Mouse (Mus musculus) forebrain, embryonic 16.5 days (tissue): ENCODE data around the gene Hmbs. TPM values are rescaled to one million over a fixed set of nuclear protein-coding genes. Genes with fewer than 3 reads are reported as not detected.
"Not testable (repeated sequence)": the region's sequence is repeated elsewhere in the genome, so short reads cannot be mapped to it uniquely, and the experiment has no call there.

Experiments
- ATAC-seq: fragments of 200-750 bp; cut with Nextera tagmentation; 2 replicates; pipeline ENCODE4 v1.8.0; 2017; ENCODE audit warnings: mild to moderate bottlenecking, moderate library complexity
- H3K27ac ChIP-seq: fragments of 300-500 bp; sonication (generic); 2 replicates; pipeline ENCODE4 v1.5.1; 2014; ENCODE audit warnings: low read length, control low read depth
- H3K27me3 ChIP-seq: fragments of 300-500 bp; sonication (generic); replicated peaks from 2 replicates; pipeline ENCODE4 v1.6.1; 2014; ENCODE audit warnings: low read length; ENCODE audit not compliant: control insufficient read depth, insufficient read depth
- H3K36me3 ChIP-seq: fragments of 300-500 bp; sonication (generic); 2 replicates; pipeline ENCODE4 v1.6.1; 2014; ENCODE audit not compliant: control insufficient read depth, insufficient read depth
- H3K4me1 ChIP-seq: fragments of 300-500 bp; sonication (generic); replicated peaks from 2 replicates; pipeline ENCODE4 v1.6.1; 2014; ENCODE audit warnings: low read length; ENCODE audit not compliant: control insufficient read depth, insufficient read depth
- H3K4me2 ChIP-seq: fragments of 300-500 bp; sonication (generic); 2 replicates; pipeline ENCODE4 v1.6.1; 2014; ENCODE audit warnings: mild to moderate bottlenecking, low read length, control low read depth
- H3K4me3 ChIP-seq: fragments of 300-500 bp; sonication (generic); replicated peaks from 2 replicates; pipeline ENCODE4 v1.5.1; 2014; ENCODE audit warnings: mild to moderate bottlenecking, low read length, control low read depth
- H3K9ac ChIP-seq: fragments of 300-500 bp; sonication (generic); replicated peaks from 2 replicates; pipeline ENCODE4 v1.6.1; 2014; ENCODE audit warnings: low read depth, low read length, control low read depth
- H3K9me3 ChIP-seq: fragments of 300-500 bp; sonication (generic); 2 replicates; pipeline ENCODE4 v1.6.1; 2016; ENCODE audit warnings: low read length; ENCODE audit not compliant: control insufficient read depth
- WGBS: fragments of 180-500 bp; shearing (Covaris S2); extraction: QIAGEN DNeasy Blood & Tissue Kit; methylation state at CpG from one replicate; pipeline ENCODE4 v1.1.7; 2014; 5-methylcytosine and 5-hydroxymethylcytosine counted together
- polyA plus RNA-seq: library from polyadenylated mRNA; unstranded; fragments of >200 nt; fragmentation: Nextera tagmentation; extraction: Ambion mirVana; gene quantifications from 2 replicates; pipeline ENCODE4 v1.2.1, GENCODE M21; 2015

The Hmbs gene
- polyA plus RNA-seq, 1 experiment from 2014 or later = 64.3 TPM

DNA sequence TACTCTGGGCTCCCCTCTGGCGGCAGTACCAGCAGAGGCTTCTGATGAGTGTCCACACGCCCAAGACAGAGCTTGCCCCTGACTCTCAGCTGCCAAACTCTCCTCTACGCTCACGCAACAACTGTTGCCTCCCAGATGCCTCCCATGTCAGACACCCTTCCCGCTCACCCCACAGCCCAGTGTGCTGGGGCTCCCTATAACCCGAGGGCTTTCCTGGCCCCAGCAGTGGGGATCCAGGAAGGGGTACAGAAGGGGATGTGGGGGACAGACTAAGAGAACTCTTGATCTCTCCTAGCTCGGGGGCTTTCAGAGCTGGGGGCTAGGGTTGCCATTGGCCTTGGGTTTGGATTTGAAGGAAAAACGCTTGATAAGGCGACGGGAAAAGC, 33.3 kb downstream of the Hmbs start:
- H3K9me3 ChIP-seq = no peaks in the 10 kb centered on the region
- no peak overlapping the region for H3K9ac ChIP-seq
- no peaks in the 10 kb centered on the region for H3K27me3 ChIP-seq
- 0 out of 2 replicates have a peak, but pooled peaks cover 5% of the 10 kb centered on the region for H3K4me1 ChIP-seq
- no peak overlapping the region for H3K4me2 ChIP-seq
- no peak for ATAC-seq
- no peaks in the 10 kb centered on the region; the same call in 1 of the 2 replicates for H3K36me3 ChIP-seq
- H3K27ac ChIP-seq = no peak overlapping the region
- no peak overlapping the region for H3K4me3 ChIP-seq
- WGBS = 32% methylated on average over 10 of the region's 10 CpGs

DNA sequence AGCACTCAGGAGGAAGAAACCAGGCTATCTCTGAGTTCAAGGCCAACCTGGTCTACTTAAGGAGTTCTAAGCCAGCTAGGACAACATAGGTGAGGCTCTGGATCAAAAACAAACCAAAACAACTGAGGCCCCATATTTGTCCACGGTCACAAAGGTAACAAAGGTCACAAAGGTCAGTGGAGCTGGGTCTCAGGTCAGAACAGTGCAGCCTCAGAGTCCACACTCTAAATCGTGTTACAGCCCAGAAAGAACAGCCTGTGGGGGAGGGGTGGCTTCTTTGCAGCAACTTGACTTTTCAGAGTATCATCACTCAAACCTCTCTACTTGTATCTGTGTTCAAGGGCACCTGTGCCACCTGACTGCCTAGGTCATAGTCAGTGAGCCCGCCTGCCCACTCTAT, 34.3 kb downstream of the Hmbs start:
- ATAC-seq = no peak
- Histone ChIP-seq H3K9me3 (no peaks in the 10 kb centered on the region), H3K27me3 (no peaks in the 10 kb centered on the region), H3K4me3 (no peak overlapping the region), H3K27ac (no peak overlapping the region), H3K36me3 (no peaks in the 10 kb centered on the region; the same call in 1 of the 2 replicates), H3K9ac (no peak overlapping the region), H3K4me2 (no peak overlapping the region), H3K4me1 (peaks cover 7% of the 10 kb centered on the region)
- 67% methylated on average over 3 of the region's 3 CpGs for WGBS

DNA sequence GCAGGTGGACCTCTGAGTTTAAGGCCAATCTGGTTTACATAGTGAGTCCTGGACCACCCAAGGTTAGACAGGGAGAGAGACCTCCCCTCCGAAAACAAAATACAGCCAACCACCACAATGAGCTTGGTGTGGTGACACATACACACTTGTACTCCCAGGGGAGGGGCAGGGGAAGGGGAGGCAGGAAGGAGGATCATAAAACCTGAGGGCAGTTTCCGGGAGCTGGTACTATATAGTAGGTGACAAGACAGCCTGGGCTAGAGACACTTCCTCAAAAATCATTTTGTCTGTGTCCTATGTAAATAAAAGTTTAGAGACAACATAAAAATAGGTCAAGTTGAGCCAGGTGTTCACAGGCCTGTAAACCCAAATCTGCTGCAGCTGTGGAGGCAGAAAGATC, 36.8 kb downstream of the Hmbs start:
- Histone ChIP-seq H3K4me3 (no peak overlapping the region), H3K27me3 (no peaks in the 10 kb centered on the region), H3K9ac (no peak overlapping the region)

DNA sequence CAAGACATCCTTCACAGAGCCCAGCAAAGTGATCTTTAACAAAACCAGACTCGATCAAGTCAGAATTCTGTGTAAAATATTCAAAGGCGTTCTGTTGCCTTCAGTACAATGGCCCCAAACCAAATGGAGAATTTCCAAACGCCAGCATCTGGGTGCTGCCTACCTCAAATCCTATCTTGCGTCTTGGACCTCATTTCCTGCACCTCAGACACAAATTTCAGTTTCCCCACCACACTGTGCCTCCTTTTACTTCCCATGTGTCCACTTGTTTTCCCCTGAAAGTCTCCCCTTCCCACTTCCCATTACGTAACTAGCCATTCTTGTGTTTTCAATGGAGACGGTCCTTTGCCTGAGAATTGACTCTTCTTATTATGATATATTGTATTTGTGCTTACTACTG, 37.5 kb downstream of the Hmbs start:
- 88% methylated on average over 6 of the region's 6 CpGs for WGBS
- Histone ChIP-seq H3K36me3 (peaks cover 2% of the 10 kb centered on the region; the same call in 1 of the 2 replicates), H3K9ac (no peak overlapping the region), H3K9me3 (no peaks in the 10 kb centered on the region), H3K4me2 (no peak overlapping the region), H3K27ac (no peak overlapping the region), H3K4me3 (no peak overlapping the region), H3K27me3 (no peaks in the 10 kb centered on the region), H3K4me1 (peaks cover 13% of the 10 kb centered on the region)
- ATAC-seq = no peak

More for the DNA sequence above, 36.8 kb downstream of the Hmbs start:
- Histone ChIP-seq H3K9me3 (no peaks in the 10 kb centered on the region), H3K4me1 (peaks cover 13% of the 10 kb centered on the region), H3K4me2 (no peak overlapping the region), H3K27ac (no peak overlapping the region), H3K36me3 (0 out of 2 replicates have a peak, but pooled peaks cover 2% of the 10 kb centered on the region)
- ATAC-seq = no peak
- 92% methylated on average over 2 of the region's 2 CpGs for WGBS

DNA sequence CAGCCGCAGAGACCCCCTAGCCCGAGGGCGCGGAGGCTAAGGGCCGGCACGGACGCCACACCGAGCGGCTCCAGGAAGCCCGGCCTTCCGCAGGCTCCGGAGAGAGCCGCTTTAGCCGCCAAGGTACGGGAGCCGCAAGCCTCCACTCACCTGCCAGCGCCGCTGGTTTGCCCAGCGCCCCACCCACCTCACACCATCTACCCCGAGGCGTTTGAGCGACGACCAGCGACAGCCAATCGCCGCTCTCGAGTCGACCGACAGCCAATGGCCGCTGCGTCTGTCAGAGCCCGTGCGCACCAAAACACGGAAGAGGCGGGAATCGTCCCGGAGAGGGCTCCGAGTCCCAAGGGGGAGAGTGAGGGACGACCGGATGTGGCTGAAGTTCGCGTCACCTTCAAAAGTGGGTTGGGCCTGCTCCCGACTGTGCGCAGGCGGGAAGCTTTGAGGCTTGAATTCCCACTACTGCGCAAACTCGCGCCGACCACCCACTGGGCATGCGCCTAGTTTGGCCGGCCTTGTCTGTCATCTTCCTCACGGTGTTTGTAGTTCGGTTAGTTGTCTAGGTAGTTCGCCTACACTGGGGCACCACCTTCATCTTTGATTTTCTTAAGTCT, 38.5 kb downstream of the Hmbs start, which contains the start of gene Hinfp:
Hinfp (minus strand) TSS at position 206 of the 614 bp plus-strand sequence.
- peak; percentile 99 for ATAC-seq
- Histone ChIP-seq H3K4me2 (peak within 1 kb of the TSS; percentile 86), H3K9me3 (no peaks in the 10 kb centered on the region), H3K4me3 (peak within 1 kb of the TSS; percentile 94), H3K27ac (peak within 1 kb of the TSS; percentile 60), H3K9ac (peak within 1 kb of the TSS; percentile 84), H3K4me1 (peaks cover 13% of the 10 kb centered on the region), H3K36me3 (peaks cover 6% of the 10 kb centered on the region), H3K27me3 (no peaks in the 10 kb centered on the region)
- under 1% methylated on average over 54 of the region's 54 CpGs for WGBS

DNA sequence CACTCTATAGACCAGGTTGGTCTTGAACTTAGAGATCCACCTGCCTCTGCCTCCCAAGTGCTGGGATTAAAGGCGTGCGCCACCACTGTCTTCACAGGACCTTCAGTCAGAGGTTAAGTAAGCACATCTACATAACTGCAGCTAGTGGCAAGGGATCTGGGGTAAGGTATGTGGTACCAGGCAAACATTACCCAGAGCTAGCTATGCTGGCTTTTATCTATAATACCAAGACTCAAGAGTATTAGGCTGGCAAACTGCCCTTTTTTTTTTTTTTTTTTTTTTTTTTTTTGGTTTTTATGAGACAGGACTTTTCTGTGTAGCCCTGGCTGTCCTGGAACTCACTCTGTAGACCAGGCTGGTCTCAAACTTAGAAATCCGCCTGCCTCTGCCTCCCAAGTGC, 44.0 kb downstream of the Hmbs start:
- H3K9me3 ChIP-seq, H3K4me2 ChIP-seq, H3K27me3 ChIP-seq, H3K4me3 ChIP-seq, ATAC-seq, H3K9ac ChIP-seq, H3K27ac ChIP-seq: not testable (repeated sequence)
- 96% methylated on average over 3 of the region's 3 CpGs for WGBS
- peaks cover 43% of the 10 kb centered on the region for H3K36me3 ChIP-seq
- peaks cover 13% of the 10 kb centered on the region for H3K4me1 ChIP-seq

DNA sequence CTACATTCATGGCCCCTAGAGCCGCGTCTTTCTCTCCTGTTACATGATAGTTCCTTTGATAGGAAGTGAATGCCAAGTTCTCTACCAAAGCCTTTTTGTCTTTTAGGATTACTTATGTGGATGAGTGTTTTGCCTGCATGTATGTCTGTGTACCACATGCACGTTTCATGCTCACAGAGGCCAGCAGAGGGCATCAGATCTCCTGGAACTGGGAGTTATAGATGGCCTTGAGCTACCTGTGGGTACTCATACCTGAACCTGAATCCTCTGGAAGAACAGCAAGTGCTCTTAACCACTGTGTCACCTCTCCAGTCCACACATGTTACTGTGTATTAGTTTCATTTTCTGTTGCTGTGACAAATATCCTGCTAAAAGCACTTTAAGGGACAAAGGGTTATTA, 51.5 kb downstream of the Hmbs start:
- H3K4me3 ChIP-seq = no peak overlapping the region
- peaks cover 40% of the 10 kb centered on the region for H3K36me3 ChIP-seq
- 68% methylated on average over 3 of the region's 3 CpGs for WGBS
- H3K27me3 ChIP-seq = no peaks in the 10 kb centered on the region
- H3K4me1 ChIP-seq = peaks cover 12% of the 10 kb centered on the region
- ATAC-seq = no peak
- no peak overlapping the region for H3K9ac ChIP-seq
- no peaks in the 10 kb centered on the region for H3K9me3 ChIP-seq
- no peak overlapping the region for H3K4me2 ChIP-seq
- no peak overlapping the region for H3K27ac ChIP-seq

DNA sequence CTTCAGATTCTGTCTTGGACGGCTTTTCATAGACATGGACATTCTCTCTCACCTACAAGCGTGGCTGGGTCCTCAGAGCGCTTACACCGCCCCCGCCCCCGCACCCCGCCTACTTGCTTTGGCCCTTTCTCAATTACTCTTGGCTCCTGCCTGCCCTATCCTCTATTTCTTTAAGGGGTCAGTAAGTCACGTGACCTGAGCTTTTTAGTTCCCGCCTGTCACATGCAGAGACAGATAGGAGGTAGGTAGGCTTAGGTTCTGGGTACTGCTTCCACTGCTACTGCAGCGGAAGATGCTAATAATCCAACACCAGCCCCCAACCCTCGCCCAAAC, 55.1 kb downstream of the Hmbs start:
- peaks cover 21% of the 10 kb centered on the region for H3K36me3 ChIP-seq
- peak overlapping the region; percentile 95 for H3K4me2 ChIP-seq
- no peaks in the 10 kb centered on the region for H3K9me3 ChIP-seq
- H3K4me3 ChIP-seq = peak overlapping the region; percentile 70
- peak overlapping the region; percentile 41; the same call in 1 of the 2 replicates for H3K27ac ChIP-seq
- peak overlapping the region; percentile 90; the same call in 1 of the 2 replicates for H3K9ac ChIP-seq
- H3K27me3 ChIP-seq = no peaks in the 10 kb centered on the region
- no peak for ATAC-seq
- H3K4me1 ChIP-seq = peaks cover 26% of the 10 kb centered on the region
- 9% methylated on average over 11 of the region's 11 CpGs for WGBS

DNA sequence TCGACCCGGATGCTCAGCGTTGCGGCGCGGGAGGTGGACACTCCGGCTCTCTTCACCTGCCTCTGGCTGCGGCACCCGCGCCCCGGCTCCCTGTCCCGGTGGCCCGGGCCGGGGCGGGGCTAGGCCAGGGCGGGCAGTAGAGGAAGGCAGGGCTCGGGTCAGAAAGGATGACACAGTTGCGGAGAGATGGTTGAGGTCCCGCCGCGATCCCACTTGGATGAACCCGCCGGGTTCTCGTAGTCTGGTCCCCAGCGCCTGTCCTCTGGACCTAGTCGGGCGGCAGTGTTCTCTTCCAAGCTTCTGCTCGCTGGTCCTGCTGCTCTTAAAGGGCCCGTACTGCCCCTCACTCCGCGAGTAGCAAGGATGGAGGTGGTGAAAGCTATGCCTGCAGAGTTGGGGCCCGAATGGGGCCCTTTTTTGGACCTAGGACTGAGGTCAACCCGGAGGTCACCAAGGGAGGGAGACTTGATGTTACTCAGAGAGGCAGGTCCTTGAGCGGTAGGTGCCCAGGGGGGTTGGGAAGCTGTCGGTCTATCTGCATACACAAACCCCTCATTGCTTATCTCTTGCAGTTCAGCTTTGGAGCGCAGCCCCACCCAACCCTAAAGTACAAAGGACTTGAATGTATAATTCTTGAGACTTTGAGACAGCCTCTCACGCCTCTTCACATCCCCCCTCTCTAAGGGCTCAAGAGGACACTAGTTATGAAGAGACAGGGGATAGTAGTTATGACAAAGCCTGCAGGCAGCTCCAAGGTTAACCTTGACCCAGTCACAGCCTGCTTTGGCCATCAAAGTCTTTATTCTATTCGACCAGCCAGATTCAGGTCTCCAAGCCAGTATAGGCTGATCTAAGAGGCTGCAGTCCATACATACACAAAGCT, 55.7 kb downstream of the Hmbs start, which contains the start of gene Abcg4:
Abcg4 (minus strand) TSS at position 540 of the 883 bp plus-strand sequence.
- Histone ChIP-seq H3K4me1 (peaks cover 26% of the 10 kb centered on the region), H3K27me3 (no peaks in the 10 kb centered on the region), H3K36me3 (peaks cover 20% of the 10 kb centered on the region), H3K9ac (peak within 1 kb of the TSS; percentile 90), H3K9me3 (no peaks in the 10 kb centered on the region), H3K4me2 (peak within 1 kb of the TSS; percentile 95), H3K4me3 (peak within 1 kb of the TSS; percentile 70), H3K27ac (peak within 1 kb of the TSS; percentile 51)
- WGBS = 3% methylated on average over 38 of the region's 38 CpGs
- peak; percentile 71 for ATAC-seq
